Mouse (Mus musculus): ENCODE data around the gene Gpsm2.

DNA sequence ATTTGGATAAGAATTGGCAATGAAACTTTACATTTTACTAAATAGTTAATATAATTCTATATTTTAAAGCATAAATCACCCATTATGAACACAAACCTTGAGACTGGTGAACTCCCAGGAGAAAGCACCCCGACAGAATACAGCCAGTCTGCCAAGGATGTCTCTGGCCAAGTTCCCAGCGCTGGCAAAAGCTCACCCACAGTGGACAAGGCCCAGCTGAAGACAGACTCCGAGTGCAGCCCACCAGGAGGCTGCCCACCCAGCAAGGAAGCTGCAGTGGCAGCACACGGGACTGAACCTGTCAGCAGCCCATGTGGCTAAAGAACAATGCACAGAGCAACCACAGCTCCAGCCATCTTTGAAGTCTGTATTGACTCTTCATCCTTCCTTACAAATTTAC is 45.5 kb downstream of the Gpsm2 start:
- TF ChIP-seq CTCF (IDR thresholded peaks at IDR 0.05; ENCODE audit: low read depth, low read length): no peak
- no peak for TF ChIP-seq POLR2A (IDR thresholded peaks at IDR 0.05; ENCODE audit: insufficient read depth, low read length)

Data from ES-Bruce4 (cell line).